Mouse (Mus musculus): ENCODE results near the gene Art4. TPM values are rescaled to one million over a fixed set of nuclear protein-coding genes. Genes with fewer than 3 reads are reported as not detected.

Art4 gene
- total RNA-seq, 2 experiments from 2014 or later = 0.23 TPM; not detected in 1

DNA sequence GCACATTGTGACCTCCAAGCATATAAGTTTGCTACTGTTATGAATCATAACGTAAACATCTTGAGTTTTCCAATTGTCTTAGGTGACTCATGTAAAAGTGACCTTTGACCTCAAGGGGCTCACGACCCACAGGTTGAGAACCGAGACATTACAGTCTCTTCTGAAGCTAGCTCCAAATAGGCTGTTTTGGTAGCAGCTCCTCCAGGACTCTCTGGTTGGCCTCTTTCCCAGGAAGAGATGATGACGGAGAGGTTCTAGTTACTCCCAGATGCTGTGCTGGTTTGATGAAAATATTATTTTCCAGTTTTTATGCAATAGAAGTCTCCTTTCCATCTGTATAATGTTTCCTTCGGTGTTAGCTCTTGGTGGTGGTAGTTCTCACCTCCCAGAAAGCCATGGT, 11.4 kb upstream of the Art4 start:
- DNase-seq (ENCODE audit: low spot score in 2 of 2) = no peak

DNA sequence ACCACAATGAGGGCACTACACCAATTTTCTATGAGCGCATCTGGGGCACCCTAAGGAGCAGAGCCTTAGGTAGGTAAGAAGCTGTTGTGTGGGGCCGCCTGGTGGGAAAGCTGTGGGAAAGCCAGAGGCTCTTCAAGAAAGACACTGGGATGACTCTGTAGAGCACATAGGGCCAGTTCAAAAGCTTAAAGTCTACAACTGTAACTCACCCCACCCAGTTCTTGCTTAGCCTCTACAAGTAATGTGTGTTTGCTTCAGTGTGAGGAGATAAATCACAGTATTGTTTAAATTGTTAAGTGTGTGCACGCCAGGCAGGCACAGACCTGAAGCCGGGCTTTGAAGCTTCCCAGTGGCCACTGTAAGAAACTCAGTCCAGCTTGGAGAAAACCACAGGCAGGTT, 8.6 kb upstream of the Art4 start:
- DNase-seq (ENCODE audit: low spot score in 2 of 2) = no peak

- DNase-seq (ENCODE audit: low spot score in 2 of 2) = no peak
These were observed 7.8 kb upstream of the Art4 start for GRCm38 (mm10) chr6:136865360-136865759.

GRCm38 (mm10) chr6:136861020-136861419, 3.5 kb upstream of the Art4 start:
- DNase-seq (ENCODE audit: low spot score in 2 of 2) = no peak

GRCm38 (mm10) chr6:136858420-136858819, 887 bp upstream of the Art4 start:
- DNase-seq (ENCODE audit: low spot score in 2 of 2) = no peak

- no peak for DNase-seq (ENCODE audit: low spot score in 2 of 2)
These were observed 334 bp upstream of the Art4 start for GRCm38 (mm10) chr6:136857873-136858260.

DNA sequence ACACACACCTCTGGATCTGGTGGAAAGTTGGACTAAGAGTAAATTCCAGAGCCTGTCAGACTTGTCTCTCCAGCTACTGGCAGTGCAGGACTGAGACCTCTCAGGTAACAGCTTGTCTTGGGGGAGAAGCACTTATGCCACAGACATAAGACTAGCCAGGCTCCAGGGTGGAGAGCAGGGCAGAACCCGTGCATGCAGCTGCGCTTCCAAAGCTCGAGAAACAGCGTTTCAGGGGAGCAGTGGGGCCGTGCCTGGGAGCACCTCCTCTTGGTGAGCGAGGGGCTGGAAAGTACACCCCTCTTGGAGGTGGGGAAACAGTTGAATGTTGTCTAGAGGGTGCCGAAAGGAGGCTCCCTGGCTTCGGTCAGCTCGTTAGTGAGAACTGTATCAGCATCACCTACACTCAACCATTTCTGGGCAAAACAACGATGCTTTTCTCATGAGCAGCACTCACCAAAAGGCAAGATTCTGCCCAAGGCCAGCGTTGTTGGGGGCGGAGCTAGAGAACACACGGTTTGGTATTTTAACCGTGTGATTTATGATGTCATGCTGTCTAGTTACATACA, 1.4 kb downstream of the Art4 start:
- DNase-seq (ENCODE audit: low spot score in 2 of 2) = no peak

DNA sequence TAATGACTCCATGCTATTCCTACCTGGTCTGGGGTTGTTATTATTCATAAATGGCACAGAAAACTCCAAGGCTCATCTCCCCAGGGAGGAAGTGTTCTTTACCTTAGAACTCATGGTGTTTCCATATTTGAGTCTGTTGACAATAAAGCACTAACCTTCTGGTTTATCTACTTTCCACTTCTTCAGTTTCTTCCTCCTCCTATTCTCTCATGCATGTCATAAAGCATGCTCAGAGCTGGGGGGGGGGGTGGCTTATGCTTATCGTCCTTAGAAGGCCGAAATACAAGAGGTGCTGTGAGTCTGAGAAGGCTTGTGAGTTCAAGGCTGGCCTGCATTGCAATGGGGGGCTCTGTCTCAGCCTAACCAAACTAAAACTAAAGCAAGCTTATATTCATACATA, 2.4 kb downstream of the Art4 start:
- DNase-seq (ENCODE audit: low spot score in 2 of 2) = no peak

DNA sequence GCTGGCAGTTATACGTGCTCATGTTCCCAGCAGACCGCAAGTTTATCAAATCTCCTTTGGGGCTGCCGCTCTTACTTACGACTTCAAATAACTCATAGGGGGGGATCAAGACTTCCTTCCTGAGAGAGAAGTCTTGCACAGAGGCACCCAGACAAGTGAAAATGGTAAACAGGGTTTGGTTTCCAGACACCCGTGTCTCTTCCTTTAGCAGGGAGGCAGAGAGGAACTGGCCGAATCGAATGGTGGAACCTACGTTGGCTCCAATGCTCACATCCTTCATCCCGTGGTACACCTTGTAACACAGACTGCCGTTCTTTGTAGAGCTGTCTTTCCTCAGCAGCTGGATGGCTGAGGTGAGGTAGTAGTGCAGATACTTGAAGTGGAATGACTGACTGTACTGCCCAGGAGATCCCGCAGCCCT, 3.2 kb downstream of the Art4 start:
- DNase-seq (ENCODE audit: low spot score in 2 of 2) = no peak

GRCm38 (mm10) chr6:136852762-136853161, 4.8 kb downstream of the Art4 start:
- no peak for DNase-seq (ENCODE audit: low spot score in 2 of 2)

DNA sequence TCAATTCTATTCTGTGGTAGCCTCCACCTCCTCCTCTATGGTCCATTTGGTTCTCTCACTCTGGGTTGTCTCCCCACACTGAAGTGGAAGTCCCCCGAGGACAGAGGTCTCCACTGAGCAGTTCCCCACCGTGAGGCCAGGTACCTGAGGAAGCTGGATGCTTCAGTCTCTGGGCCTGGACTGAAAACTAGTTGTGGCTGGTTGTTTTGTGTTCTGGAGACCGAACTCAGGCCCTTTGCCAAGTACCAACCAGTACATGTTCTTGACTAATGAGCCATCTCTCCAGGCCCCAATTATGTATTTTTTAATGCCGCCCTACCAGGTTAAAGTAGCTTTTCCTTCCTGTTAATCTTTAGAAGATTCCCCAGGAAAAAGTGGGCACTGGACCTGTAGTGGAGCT, 5.2 kb downstream of the Art4 start:
- DNase-seq (ENCODE audit: low spot score in 2 of 2) = no peak

- no peak for DNase-seq (ENCODE audit: low spot score in 2 of 2)
These were observed 7.3 kb downstream of the Art4 start for GRCm38 (mm10) chr6:136850267-136850666.

GRCm38 (mm10) chr6:136848971-136849370, 8.6 kb downstream of the Art4 start:
- no peak for DNase-seq (ENCODE audit: low spot score in 2 of 2)

DNA sequence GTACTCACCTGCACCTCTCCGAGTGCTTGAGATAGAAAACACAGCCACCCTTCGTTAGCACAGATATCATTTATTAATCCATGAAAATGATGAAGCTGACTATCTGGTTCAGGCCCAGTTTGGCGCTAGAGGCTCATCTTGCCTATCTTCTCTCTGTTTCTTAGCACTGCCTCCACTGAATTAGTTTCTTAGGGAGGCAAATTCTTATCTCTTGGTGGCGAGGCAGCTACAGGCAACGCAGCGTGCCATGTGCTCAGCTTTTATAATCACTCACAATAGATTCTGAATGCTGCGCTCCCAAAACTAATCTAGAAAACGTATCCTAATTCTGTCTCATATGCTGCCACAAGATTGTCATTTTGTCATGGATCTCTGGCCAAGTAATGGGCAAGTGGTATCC, 9.1 kb downstream of the Art4 start:
- no peak for DNase-seq (ENCODE audit: low spot score in 2 of 2)

DNA sequence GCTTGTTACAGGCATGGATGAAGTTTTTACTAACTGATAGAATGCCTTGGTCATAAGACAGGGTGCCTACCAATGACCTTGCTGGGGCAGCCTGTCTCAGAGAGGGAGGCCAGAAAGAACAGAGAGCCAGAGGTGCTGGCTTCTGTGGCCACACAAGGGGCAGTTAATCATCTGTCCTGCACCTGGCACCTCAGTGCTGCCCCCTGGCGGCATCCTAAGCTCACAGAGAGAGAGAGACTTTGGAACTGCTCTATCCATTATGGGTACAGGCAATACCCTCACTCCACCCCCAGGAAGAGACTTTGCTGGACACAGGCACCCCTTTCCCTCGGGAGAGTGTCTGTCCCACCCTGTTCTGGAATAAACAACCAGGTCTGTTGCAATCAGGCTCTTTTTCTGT, 9.7 kb downstream of the Art4 start:
- peak; percentile 36 to 57 for DNase-seq (ENCODE audit: low spot score in 2 of 2)

- no peak for DNase-seq (ENCODE audit: low spot score in 2 of 2)
These were observed 10.3 kb downstream of the Art4 start for GRCm38 (mm10) chr6:136847267-136847666.

DNA sequence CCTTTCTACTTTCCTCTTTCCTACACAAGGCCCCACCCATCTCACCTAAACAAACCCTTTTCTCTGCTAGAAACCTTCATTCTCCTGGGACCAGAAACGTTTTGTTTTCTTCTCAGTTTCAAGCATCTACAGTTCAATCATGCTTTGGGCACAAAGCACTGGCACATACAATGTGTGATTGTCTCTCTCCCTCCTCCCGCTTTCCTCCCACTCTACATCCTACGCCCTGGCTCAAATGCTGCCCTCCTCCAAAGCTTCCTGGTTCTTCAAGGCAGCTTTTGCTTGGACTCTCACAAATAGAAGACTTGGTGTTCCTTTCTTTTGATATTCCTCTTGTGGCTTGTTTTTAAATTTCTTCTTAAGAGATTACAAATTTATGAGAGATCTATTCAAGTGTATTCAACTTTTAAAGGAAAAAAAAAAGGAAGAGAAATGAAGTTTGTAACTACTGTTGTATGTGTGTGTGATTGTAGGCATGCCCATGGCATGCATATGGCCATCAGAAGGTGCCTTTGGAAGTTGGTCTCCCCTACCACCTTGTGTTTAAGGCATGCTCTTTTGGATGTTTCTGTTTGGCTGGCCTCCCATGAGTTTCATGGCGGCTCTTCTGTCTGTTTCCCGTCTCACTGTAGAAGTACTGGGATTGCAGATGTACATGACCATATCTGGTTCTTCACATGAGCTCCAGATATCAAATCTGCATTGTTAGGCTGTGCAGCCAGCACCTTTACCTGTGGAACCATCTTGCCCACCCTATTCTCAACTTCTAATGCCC, 11.6 kb downstream of the Art4 start:
- DNase-seq (ENCODE audit: low spot score in 2 of 2) = no peak

GRCm38 (mm10) chr6:136844903-136845302, 12.6 kb downstream of the Art4 start:
- DNase-seq (ENCODE audit: low spot score in 2 of 2) = no peak

DNA sequence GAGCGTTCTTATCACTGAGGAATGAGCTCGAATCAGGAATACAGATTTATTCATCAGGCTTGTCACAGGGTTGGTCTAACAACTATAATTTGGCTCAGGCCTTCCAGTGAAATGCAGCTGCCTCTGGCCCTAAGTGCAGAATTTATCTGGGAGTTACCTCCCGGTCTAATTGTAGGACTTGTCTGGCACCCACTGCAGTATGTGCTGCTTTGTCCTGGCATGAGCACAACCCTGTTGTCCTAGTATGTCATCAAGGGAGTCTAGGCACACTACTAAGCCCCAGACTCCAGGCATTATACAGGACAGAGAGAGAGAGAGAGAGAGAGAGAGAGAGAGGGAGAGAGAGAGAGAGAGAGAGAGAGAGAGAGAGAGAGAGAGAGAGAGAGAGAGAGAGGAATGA, 20.2 kb downstream of the Art4 start:
- DNase-seq (ENCODE audit: low spot score in 2 of 2) = no peak

DNA sequence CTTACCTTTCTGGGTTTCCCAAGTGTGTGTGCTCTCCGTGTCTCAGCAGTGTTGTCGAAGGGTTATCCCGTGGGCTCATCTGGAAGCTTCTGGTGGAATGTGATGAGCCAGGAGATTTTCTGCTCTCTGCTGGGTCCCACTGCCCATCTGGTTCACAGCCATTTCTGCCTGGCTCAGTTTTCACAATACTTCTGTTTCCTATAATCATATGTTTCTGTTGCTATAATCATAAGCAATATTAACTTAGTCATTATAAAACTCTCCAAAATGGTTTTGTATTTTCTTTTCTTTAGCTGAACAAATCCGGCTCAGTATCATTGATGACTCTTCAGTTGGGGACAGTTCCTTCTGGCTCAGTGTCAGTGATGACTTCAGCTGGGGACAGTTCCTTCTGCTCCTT, 22.2 kb downstream of the Art4 start, which contains the start of gene Smco3:
TSS of gene Smco3 (minus strand) at position 101 of the 400 bp plus-strand sequence.
- DNase-seq (ENCODE audit: low spot score in 2 of 2) = no peak

- DNase-seq (ENCODE audit: low spot score in 2 of 2) = no peak
These were observed 25.8 kb downstream of the Art4 start for GRCm38 (mm10) chr6:136831712-136832111.

GRCm38 (mm10) chr6:136828681-136829080, 28.9 kb downstream of the Art4 start:
- no peak for DNase-seq (ENCODE audit: low spot score in 2 of 2)

Data from layer of hippocampus, postnatal 10 days (tissue).